Mouse (Mus musculus) myocyte (in vitro differentiated cells): Measurements from ENCODE around the gene Chga. TPM values are rescaled to one million over a fixed set of nuclear protein-coding genes. Genes with fewer than 3 reads are reported as not detected.

Experiments used
- H3K27me3 ChIP-seq: one replicate; pipeline ENCODE4 v1.6.1; 2011; ENCODE audit not compliant: control insufficient read depth, insufficient read depth, insufficient read length
- H3K36me3 ChIP-seq: one replicate; pipeline ENCODE4 v1.6.1; 2011; ENCODE audit not compliant: control insufficient read depth, insufficient read depth
- H3K4me2 ChIP-seq: one replicate; pipeline ENCODE4 v1.6.1; 2011; ENCODE audit warnings: low read depth, control low read depth
- H3K4me3 ChIP-seq: one replicate; pipeline ENCODE4 v1.5.1; 2011; ENCODE audit warnings: mild to moderate bottlenecking, control low read depth, moderate library complexity
- H3K79me2 ChIP-seq: one replicate; pipeline ENCODE4 v1.6.1; 2011; ENCODE audit not compliant: control insufficient read depth, insufficient read depth
- H3ac ChIP-seq: one replicate; pipeline ENCODE4 v1.6.1; 2011; ENCODE audit not compliant: control insufficient read depth, insufficient read length
- CEBPB ChIP-seq: IDR thresholded peaks from 2 replicates; pipeline ENCODE4 v1.6.1; 2011; ENCODE audit warnings: mild to moderate bottlenecking, moderate library complexity; ENCODE audit not compliant: poor library complexity, insufficient read depth, severe bottlenecking
- E2F4 ChIP-seq: IDR thresholded peaks from one replicate; pipeline ENCODE4 v1.6.1; 2011; ENCODE audit warnings: mild to moderate bottlenecking, control low read depth, moderate library complexity; ENCODE audit not compliant: insufficient read depth
- MAX ChIP-seq: IDR thresholded peaks from one replicate; pipeline ENCODE4 v1.6.1; 2011; ENCODE audit warnings: low read depth, mild to moderate bottlenecking, control low read depth
- MYOD1 ChIP-seq, 3 experiments: IDR thresholded peaks; one replicate each; pipeline ENCODE4 v1.6.1; 2011; ENCODE audit warnings: control low read depth in 2 of 3, low read depth in 2 of 3, mild to moderate bottlenecking in 2 of 3, moderate library complexity in 1 of 3; ENCODE audit not compliant: insufficient read length in 2 of 3, control insufficient read depth in 1 of 3
- MYOG ChIP-seq, 3 experiments: IDR thresholded peaks; one replicate each; pipeline ENCODE4 v1.6.1; 2011; ENCODE audit warnings: control low read depth in 2 of 3, low read depth in 2 of 3, mild to moderate bottlenecking in 2 of 3; ENCODE audit not compliant: insufficient read length in 2 of 3, control insufficient read depth in 1 of 3, insufficient read depth in 1 of 3
- POLR2A ChIP-seq: IDR thresholded peaks from one replicate; pipeline ENCODE4 v1.6.1; 2011; ENCODE audit warnings: low read depth, mild to moderate bottlenecking, control low read depth, moderate library complexity; ENCODE audit not compliant: insufficient read length
- POLR2AphosphoS2 ChIP-seq: IDR thresholded peaks from one replicate; pipeline ENCODE4 v1.6.1; 2011; ENCODE audit warnings: low read depth, control low read depth; ENCODE audit not compliant: insufficient read length
- REST ChIP-seq: IDR thresholded peaks from one replicate; pipeline ENCODE4 v1.6.1; 2011; ENCODE audit warnings: mild to moderate bottlenecking, control low read depth, moderate library complexity; ENCODE audit not compliant: insufficient read depth, insufficient read length
- SRF ChIP-seq: IDR thresholded peaks from one replicate; pipeline ENCODE4 v1.6.1; 2011; ENCODE audit warnings: low read depth; ENCODE audit not compliant: control insufficient read depth, insufficient read length
- TCF12 ChIP-seq: IDR thresholded peaks from one replicate; pipeline ENCODE4 v1.6.1; 2011; ENCODE audit warnings: mild to moderate bottlenecking, control low read depth; ENCODE audit not compliant: poor library complexity, insufficient read depth, severe bottlenecking
- TCF3 ChIP-seq: IDR thresholded peaks from one replicate; pipeline ENCODE4 v1.6.1; 2011; ENCODE audit warnings: low read depth, control low read depth; ENCODE audit not compliant: insufficient read length
- USF1 ChIP-seq: IDR thresholded peaks from one replicate; pipeline ENCODE4 v1.6.1; 2011; ENCODE audit warnings: low read depth, mild to moderate bottlenecking, control low read depth, moderate library complexity
- polyA plus RNA-seq: library from polyadenylated mRNA; unstranded; fragments of >200 nt; fragmentation: generic; extraction: Trizol; gene quantifications from one replicate; pipeline ENCODE4 v1.2.1, GENCODE M21; 2012; ENCODE audit warnings: missing spikeins

The Chga gene
- polyA plus RNA-seq, 1 experiment: not detected

DNA sequence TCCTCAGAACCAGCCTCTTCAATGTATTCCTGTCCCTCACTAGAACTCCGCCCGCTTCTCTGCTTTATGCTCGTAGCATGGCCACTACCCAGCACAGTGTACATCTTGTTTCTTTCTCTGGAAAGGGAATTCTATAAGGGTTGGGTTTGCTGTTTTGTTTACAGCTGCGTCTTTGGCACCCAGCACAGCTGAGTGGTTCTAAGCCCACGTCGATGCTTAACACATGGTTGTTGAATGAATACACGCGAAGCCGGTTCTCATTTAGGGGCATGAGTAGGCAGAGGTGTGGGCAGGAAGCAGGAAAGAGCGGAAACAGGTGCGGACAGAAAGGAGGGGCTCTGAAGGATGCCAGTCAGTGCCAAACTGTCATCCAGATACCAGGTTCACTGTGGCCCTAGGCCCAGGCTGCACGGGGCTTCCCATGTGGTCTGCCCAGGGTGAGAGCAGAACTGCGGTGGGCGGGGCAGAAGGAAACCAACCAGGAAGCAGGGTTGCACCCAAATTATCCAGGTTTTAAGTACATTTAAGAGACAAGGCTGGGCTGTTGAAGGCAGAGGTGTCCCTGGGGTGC lies 979 bp upstream of the Chga start:
- Histone ChIP-seq H3K4me3 (no peak overlapping the region), H3K4me2 (no peak overlapping the region), H3K79me2 (no peaks in the 10 kb centered on the region), H3ac (no peak overlapping the region), H3K36me3 (no peaks in the 10 kb centered on the region), H3K27me3 (peaks cover 25% of the 10 kb centered on the region)
- no peak for TF ChIP-seq MAX
- no peak for TF ChIP-seq POLR2AphosphoS2
- TF ChIP-seq TCF3: no peak
- TF ChIP-seq POLR2A: no peak
- no peak for TF ChIP-seq USF1
- TF ChIP-seq SRF: no peak
- no peak for TF ChIP-seq TCF12
- TF ChIP-seq CEBPB: no peak
- no peak for TF ChIP-seq E2F4
- no peak for TF ChIP-seq MYOG (IDR thresholded peaks at IDR 0.05; ENCODE audit: control insufficient read depth in 1 of 3, insufficient read depth in 1 of 3, insufficient read length in 2 of 3, low read depth in 2 of 3)
- TF ChIP-seq MYOD1 (IDR thresholded peaks at IDR 0.05; ENCODE audit: control insufficient read depth in 1 of 3, insufficient read length in 2 of 3, low read depth in 2 of 3): no peak
- TF ChIP-seq REST: no peak

- Histone ChIP-seq H3K4me3 (no peak overlapping the region), H3K36me3 (no peaks in the 10 kb centered on the region), H3K79me2 (no peaks in the 10 kb centered on the region), H3K27me3 (peaks cover 37% of the 10 kb centered on the region), H3ac (no peak overlapping the region), H3K4me2 (no peak overlapping the region)
- no peak for TF ChIP-seq POLR2AphosphoS2
- TF ChIP-seq MYOD1 (IDR thresholded peaks at IDR 0.05; ENCODE audit: control insufficient read depth in 1 of 3, insufficient read length in 2 of 3, low read depth in 2 of 3): no peak
- no peak for TF ChIP-seq CEBPB
- TF ChIP-seq USF1: no peak
- no peak for TF ChIP-seq REST
- no peak for TF ChIP-seq TCF12
- TF ChIP-seq MAX: no peak
- no peak for TF ChIP-seq POLR2A
- no peak for TF ChIP-seq SRF
- TF ChIP-seq MYOG (IDR thresholded peaks at IDR 0.05; ENCODE audit: control insufficient read depth in 1 of 3, insufficient read depth in 1 of 3, insufficient read length in 2 of 3, low read depth in 2 of 3): no peak
- TF ChIP-seq TCF3: no peak
- no peak for TF ChIP-seq E2F4
Measured at GRCm38 (mm10) chr12:102555850-102556249, 1.1 kb downstream of the Chga start.

DNA sequence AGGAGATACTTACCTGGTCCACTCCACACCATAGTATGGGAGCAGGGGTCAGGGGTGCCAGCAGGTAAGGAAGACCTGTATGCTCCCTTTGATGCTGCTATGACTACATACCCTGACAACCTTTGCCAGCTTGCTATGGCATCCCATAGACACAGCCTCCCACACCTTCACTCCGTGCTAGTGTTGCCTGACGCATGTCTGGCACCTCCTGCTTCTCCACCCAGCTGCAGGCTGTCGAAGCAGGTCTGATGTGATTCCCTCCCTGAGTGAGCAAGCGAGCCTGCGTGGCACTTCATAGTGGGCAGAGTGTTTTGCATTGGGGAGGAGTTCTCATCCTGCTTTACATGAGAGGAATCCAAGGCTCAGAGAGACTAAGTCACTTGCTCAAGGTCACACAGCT lies 2.6 kb downstream of the Chga start:
- no peak for TF ChIP-seq TCF12
- TF ChIP-seq USF1: no peak
- TF ChIP-seq POLR2AphosphoS2: no peak
- TF ChIP-seq MYOD1 (IDR thresholded peaks at IDR 0.05; ENCODE audit: control insufficient read depth in 1 of 3, insufficient read length in 2 of 3, low read depth in 2 of 3): no peak
- no peak for TF ChIP-seq MYOG (IDR thresholded peaks at IDR 0.05; ENCODE audit: control insufficient read depth in 1 of 3, insufficient read depth in 1 of 3, insufficient read length in 2 of 3, low read depth in 2 of 3)
- no peak for TF ChIP-seq CEBPB
- no peak for TF ChIP-seq MAX
- TF ChIP-seq SRF: no peak
- no peak for TF ChIP-seq POLR2A
- TF ChIP-seq TCF3: no peak
- TF ChIP-seq REST: no peak
- TF ChIP-seq E2F4: no peak
- peaks cover 49% of the 10 kb centered on the region for H3K27me3 ChIP-seq
- H3K4me3 ChIP-seq: no peak overlapping the region
- no peak overlapping the region for H3K4me2 ChIP-seq
- H3K36me3 ChIP-seq: no peaks in the 10 kb centered on the region
- no peak overlapping the region for H3ac ChIP-seq
- no peaks in the 10 kb centered on the region for H3K79me2 ChIP-seq

DNA sequence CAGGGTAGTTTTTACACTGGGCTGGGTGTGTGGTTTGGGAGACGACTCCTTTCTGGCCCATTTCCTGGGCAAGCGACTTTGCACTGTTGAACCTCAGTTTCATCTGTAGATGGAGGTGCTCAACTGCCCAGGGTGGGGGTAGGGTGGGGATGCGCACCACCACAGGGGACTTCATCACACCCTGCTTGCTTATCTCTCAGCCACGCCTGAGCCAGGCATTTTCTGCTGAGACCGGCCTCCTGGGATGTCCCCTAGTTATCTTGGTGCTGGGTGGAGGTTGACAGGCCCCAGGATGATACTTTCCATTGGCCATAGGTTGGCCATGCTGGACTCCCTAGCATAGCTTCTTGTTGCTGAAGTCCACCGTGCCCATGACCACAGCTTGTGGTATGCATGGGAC lies 10.3 kb downstream of the Chga start:
- H3K4me2 ChIP-seq: no peak overlapping the region
- H3K79me2 ChIP-seq: no peaks in the 10 kb centered on the region
- H3K36me3 ChIP-seq: no peaks in the 10 kb centered on the region
- no peak for TF ChIP-seq MAX
- no peak for TF ChIP-seq USF1
- no peak for TF ChIP-seq E2F4
- TF ChIP-seq POLR2A: no peak
- TF ChIP-seq MYOG (IDR thresholded peaks at IDR 0.05; ENCODE audit: control insufficient read depth in 1 of 3, insufficient read depth in 1 of 3, insufficient read length in 2 of 3, low read depth in 2 of 3): no peak
- TF ChIP-seq POLR2AphosphoS2: no peak
- no peak for TF ChIP-seq TCF12
- no peak for TF ChIP-seq CEBPB
- TF ChIP-seq TCF3: no peak
- no peak for TF ChIP-seq SRF
- TF ChIP-seq REST: no peak
- no peak for TF ChIP-seq MYOD1 (IDR thresholded peaks at IDR 0.05; ENCODE audit: control insufficient read depth in 1 of 3, insufficient read length in 2 of 3, low read depth in 2 of 3)
- H3ac ChIP-seq: no peak overlapping the region
- no peak overlapping the region for H3K4me3 ChIP-seq
- peaks cover 19% of the 10 kb centered on the region for H3K27me3 ChIP-seq

DNA sequence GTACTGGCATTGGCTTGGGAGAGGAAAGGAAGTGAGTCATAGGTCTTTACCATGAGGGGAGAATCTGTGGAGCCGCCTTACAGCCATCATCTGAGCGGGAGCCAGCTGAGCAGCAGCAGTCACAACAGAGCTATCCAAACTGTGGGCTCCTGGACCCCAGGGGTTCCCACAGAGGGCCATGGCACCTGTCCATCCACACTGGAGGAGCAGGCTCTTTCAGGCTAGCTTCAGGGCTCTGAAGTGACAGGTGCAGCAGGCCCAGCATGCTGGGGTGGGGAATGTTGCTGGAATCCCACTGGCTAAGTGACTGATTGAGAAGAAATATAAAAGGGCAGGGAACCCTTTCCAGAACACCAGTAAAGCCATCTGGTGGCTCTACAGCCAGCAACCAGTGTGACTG lies 12.2 kb downstream of the Chga start:
- Histone ChIP-seq H3K4me3 (no peak overlapping the region), H3K4me2 (no peak overlapping the region), H3K79me2 (no peaks in the 10 kb centered on the region), H3K27me3 (peaks cover 7% of the 10 kb centered on the region), H3ac (no peak overlapping the region), H3K36me3 (no peaks in the 10 kb centered on the region)
- TF ChIP-seq MYOD1 (IDR thresholded peaks at IDR 0.05; ENCODE audit: control insufficient read depth in 1 of 3, insufficient read length in 2 of 3, low read depth in 2 of 3) (peak in 1 of 3 experiments; percentile 37), MAX (no peak), CEBPB (no peak), TCF3 (no peak), REST (no peak), USF1 (no peak), SRF (no peak), MYOG (IDR thresholded peaks at IDR 0.05; ENCODE audit: control insufficient read depth in 1 of 3, insufficient read depth in 1 of 3, insufficient read length in 2 of 3, low read depth in 2 of 3) (peak in 1 of 3 experiments; percentile 31)
